Mouse (Mus musculus): ENCODE data around the gene Pdzd2. TPM values are rescaled to one million over a fixed set of nuclear protein-coding genes. Genes with fewer than 3 reads are reported as not detected.

Gene Pdzd2
- polyA plus RNA-seq, 1 experiment from 2014 or later, result 1.0 TPM

DNA sequence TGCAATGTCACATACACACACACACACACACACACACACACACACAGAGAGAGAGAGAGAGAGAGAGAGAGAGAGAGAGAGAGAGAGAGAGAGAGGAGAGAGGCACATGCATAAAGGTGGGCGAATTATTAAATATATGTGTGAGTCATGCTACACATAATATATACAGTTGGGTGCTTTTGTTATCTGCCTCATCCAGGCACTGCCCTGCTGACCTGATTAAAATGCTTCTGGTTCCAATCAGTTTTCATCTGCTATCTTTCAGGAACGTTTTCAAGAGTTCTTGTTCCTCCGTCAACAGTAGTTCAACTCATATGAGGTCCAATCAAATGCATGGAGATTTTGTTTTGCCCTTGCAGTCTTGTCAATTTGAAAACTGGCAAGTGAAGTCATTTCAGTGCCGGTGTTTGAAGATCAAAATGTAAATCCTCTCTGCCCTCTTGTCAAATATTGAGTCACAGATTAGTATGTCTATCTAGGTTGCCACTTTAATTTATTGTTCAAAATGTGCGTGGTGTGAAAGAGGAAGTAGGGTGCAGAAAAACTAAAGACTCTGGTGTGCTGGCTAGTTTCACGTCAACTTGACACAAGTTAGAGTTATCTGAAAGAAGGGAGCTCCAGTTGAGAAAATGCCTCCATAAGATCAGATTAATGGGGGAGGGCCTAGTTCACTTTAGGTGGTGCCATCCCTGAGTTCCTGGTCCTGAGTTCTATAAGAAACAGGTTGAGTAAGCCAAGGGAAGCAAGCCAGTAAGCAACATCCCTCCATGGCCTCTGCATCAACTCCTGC, 2.6 kb upstream of the Pdzd2 start:
- H3K27ac ChIP-seq (ENCODE audit: low read length), result no peak overlapping the region
- H3K36me3 ChIP-seq (ENCODE audit: control insufficient read depth, insufficient read depth), result no peaks in the 10 kb centered on the region
- no peaks in the 10 kb centered on the region for H3K9me3 ChIP-seq (replicated peaks; ENCODE audit: control insufficient read depth, low read length)
- peaks cover 38% of the 10 kb centered on the region for H3K27me3 ChIP-seq (ENCODE audit: control insufficient read depth, insufficient read depth, low read depth, low read length)
- peaks cover 2% of the 10 kb centered on the region; the same call in 1 of the 2 replicates for H3K4me1 ChIP-seq (ENCODE audit: control insufficient read depth, low read depth, low read length)
- no peak overlapping the region for H3K4me3 ChIP-seq (ENCODE audit: low read depth, low read length)
- no peak for ATAC-seq (ENCODE audit: low read depth)
- no peak overlapping the region for H3K9ac ChIP-seq (ENCODE audit: low read depth, low read length)
- WGBS (ENCODE audit: insufficient replicate concordance), result 32% methylated on average over 6 of the region's 6 CpGs
- H3K4me2 ChIP-seq (ENCODE audit: low read depth, low read length), result no peak overlapping the region

- H3K4me2 ChIP-seq (ENCODE audit: low read depth, low read length), result no peak overlapping the region
- no peak for ATAC-seq (ENCODE audit: low read depth)
- H3K27ac ChIP-seq (ENCODE audit: low read length), result no peak overlapping the region
- H3K36me3 ChIP-seq (ENCODE audit: control insufficient read depth, insufficient read depth), result no peaks in the 10 kb centered on the region
- H3K27me3 ChIP-seq (ENCODE audit: control insufficient read depth, insufficient read depth, low read depth, low read length), result peaks cover 39% of the 10 kb centered on the region
- 30% methylated on average over 10 of the region's 10 CpGs for WGBS (ENCODE audit: insufficient replicate concordance)
- no peak overlapping the region for H3K4me3 ChIP-seq (ENCODE audit: low read depth, low read length)
- H3K9ac ChIP-seq (ENCODE audit: low read depth, low read length), result no peak overlapping the region
- H3K9me3 ChIP-seq (replicated peaks; ENCODE audit: control insufficient read depth, low read length), result no peaks in the 10 kb centered on the region
- peaks cover 2% of the 10 kb centered on the region; the same call in 1 of the 2 replicates for H3K4me1 ChIP-seq (ENCODE audit: control insufficient read depth, low read depth, low read length)
Observed at GRCm38 (mm10) chr15:12738301-12739093, 1.2 kb downstream of the Pdzd2 start.

- no peak overlapping the region for H3K9ac ChIP-seq (ENCODE audit: low read depth, low read length)
- H3K4me3 ChIP-seq (ENCODE audit: low read depth, low read length), result no peak overlapping the region
- ATAC-seq (ENCODE audit: low read depth), result no peak
- WGBS (ENCODE audit: insufficient replicate concordance), result 41% methylated on average over 2 of the region's 2 CpGs
- H3K4me2 ChIP-seq (ENCODE audit: low read depth, low read length), result no peak overlapping the region
- H3K4me1 ChIP-seq (ENCODE audit: control insufficient read depth, low read depth, low read length), result peaks cover 2% of the 10 kb centered on the region; the same call in 1 of the 2 replicates
- H3K36me3 ChIP-seq (ENCODE audit: control insufficient read depth, insufficient read depth), result no peaks in the 10 kb centered on the region
- no peak overlapping the region for H3K27ac ChIP-seq (ENCODE audit: low read length)
- H3K9me3 ChIP-seq (replicated peaks; ENCODE audit: control insufficient read depth, low read length), result no peaks in the 10 kb centered on the region
- H3K27me3 ChIP-seq (ENCODE audit: control insufficient read depth, insufficient read depth, low read depth, low read length), result peaks cover 29% of the 10 kb centered on the region
Observed at GRCm38 (mm10) chr15:12735208-12735607, 4.5 kb downstream of the Pdzd2 start.

DNA sequence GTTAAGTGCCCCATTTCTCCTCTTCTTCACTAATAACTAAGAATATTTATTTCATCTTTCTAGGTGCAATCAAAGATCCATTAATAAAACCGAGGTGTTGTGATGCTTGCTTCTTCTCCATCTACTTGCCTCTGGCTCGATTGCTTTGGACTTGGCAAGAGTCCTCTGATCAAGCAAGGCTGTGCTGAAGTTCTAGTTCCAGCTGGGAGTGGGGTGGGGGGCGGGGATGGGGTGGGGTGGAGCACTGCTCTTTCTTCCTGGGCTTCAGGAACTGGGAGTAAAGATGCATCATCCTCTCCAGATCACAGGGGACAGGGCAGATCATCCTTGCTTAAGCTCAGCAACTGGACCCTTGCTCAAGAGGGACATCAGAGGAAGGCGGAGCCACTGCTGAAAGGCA, 5.5 kb downstream of the Pdzd2 start:
- Histone ChIP-seq H3K9ac (ENCODE audit: low read depth, low read length) (no peak overlapping the region), H3K4me1 (ENCODE audit: control insufficient read depth, low read depth, low read length) (no peaks in the 10 kb centered on the region; the same call in 1 of the 2 replicates), H3K27me3 (ENCODE audit: control insufficient read depth, insufficient read depth, low read depth, low read length) (peaks cover 20% of the 10 kb centered on the region), H3K9me3 (replicated peaks; ENCODE audit: control insufficient read depth, low read length) (no peaks in the 10 kb centered on the region), H3K4me2 (ENCODE audit: low read depth, low read length) (no peak overlapping the region), H3K27ac (ENCODE audit: low read length) (no peak overlapping the region), H3K36me3 (ENCODE audit: control insufficient read depth, insufficient read depth) (no peaks in the 10 kb centered on the region), H3K4me3 (ENCODE audit: low read depth, low read length) (no peak overlapping the region)
- no peak for ATAC-seq (ENCODE audit: low read depth)
- WGBS (ENCODE audit: insufficient replicate concordance), result 47% methylated on average over 4 of the region's 4 CpGs

DNA sequence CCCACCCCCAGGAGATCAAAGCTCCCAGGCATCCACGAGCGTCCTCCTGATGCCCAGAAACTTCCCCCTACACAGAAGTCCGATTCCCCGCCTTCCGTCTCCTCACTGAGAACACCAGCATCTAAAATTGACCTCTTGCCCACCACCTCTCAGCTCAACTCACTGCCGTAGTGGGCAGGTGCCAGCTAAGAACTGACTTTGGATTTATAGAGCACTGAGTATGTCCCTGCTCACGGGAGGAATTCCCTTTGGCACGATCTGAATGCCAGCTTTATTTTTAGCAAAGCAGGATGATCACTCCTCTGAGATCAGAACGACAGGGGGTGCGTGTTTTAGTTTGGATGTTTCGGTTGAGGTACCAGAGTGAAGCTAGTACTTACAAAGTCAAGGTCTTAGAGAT, 7.1 kb downstream of the Pdzd2 start:
- Histone ChIP-seq H3K9me3 (replicated peaks; ENCODE audit: control insufficient read depth, low read length) (no peaks in the 10 kb centered on the region), H3K27ac (ENCODE audit: low read length) (no peak overlapping the region), H3K9ac (ENCODE audit: low read depth, low read length) (no peak overlapping the region), H3K36me3 (ENCODE audit: control insufficient read depth, insufficient read depth) (no peaks in the 10 kb centered on the region), H3K4me1 (ENCODE audit: control insufficient read depth, low read depth, low read length) (no peaks in the 10 kb centered on the region), H3K4me3 (ENCODE audit: low read depth, low read length) (no peak overlapping the region), H3K27me3 (ENCODE audit: control insufficient read depth, insufficient read depth, low read depth, low read length) (peaks cover 3% of the 10 kb centered on the region; the same call in 1 of the 2 replicates), H3K4me2 (ENCODE audit: low read depth, low read length) (no peak overlapping the region)
- 64% methylated on average over 11 of the region's 11 CpGs for WGBS (ENCODE audit: insufficient replicate concordance)
- ATAC-seq (ENCODE audit: low read depth), result no peak

DNA sequence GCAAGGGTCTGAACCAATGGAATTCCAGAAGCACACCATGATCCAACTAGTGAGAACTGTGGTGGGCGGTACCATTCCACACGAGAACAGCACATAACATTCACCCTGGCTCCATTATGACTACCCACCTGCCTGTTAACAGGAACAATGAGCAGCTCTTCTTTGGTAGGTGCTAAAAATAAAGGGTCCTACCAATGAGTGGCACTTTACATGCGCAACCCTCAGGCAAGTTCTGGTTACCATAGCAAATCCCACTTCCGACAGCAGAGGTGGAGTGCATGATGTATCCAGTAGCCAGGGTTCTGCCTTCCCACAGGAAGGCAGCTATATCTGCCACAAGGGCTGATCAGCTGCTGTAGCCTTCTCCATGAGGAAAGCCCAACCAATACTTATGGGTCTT, 11.3 kb downstream of the Pdzd2 start:
- Histone ChIP-seq H3K9ac (ENCODE audit: low read depth, low read length) (no peak overlapping the region), H3K4me3 (ENCODE audit: low read depth, low read length) (no peak overlapping the region), H3K4me2 (ENCODE audit: low read depth, low read length) (no peak overlapping the region), H3K27me3 (ENCODE audit: control insufficient read depth, insufficient read depth, low read depth, low read length) (no peaks in the 10 kb centered on the region), H3K36me3 (ENCODE audit: control insufficient read depth, insufficient read depth) (no peaks in the 10 kb centered on the region), H3K4me1 (ENCODE audit: control insufficient read depth, low read depth, low read length) (no peaks in the 10 kb centered on the region), H3K9me3 (replicated peaks; ENCODE audit: control insufficient read depth, low read length) (no peaks in the 10 kb centered on the region), H3K27ac (ENCODE audit: low read length) (no peak overlapping the region)
- WGBS (ENCODE audit: insufficient replicate concordance), result 77% methylated on average over 4 of the region's 4 CpGs
- ATAC-seq (ENCODE audit: low read depth), result no peak

DNA sequence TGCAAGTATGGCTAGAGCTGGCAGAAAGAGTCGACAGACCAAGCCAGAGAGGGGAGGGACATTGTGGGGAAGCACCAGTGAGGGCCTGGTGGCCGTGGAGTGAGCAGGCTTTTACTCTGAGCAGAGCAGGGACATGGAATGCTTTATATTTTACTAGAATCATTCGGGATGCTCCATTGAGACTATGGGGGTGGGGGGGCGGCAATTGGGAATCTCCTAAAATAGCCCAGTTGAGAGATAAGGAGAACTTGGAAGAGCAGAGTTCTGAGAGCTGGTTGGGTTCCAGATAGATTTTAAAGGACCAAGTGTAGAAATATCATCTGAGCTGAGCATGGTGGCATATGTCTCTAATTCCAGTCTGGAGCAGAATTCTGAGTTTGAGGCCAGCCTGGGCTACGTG, 14.5 kb downstream of the Pdzd2 start:
- H3K27ac ChIP-seq (ENCODE audit: low read length), result no peak overlapping the region
- no peaks in the 10 kb centered on the region for H3K27me3 ChIP-seq (ENCODE audit: control insufficient read depth, insufficient read depth, low read depth, low read length)
- H3K9ac ChIP-seq (ENCODE audit: low read depth, low read length), result no peak overlapping the region
- no peaks in the 10 kb centered on the region for H3K36me3 ChIP-seq (ENCODE audit: control insufficient read depth, insufficient read depth)
- no peaks in the 10 kb centered on the region for H3K9me3 ChIP-seq (replicated peaks; ENCODE audit: control insufficient read depth, low read length)
- H3K4me1 ChIP-seq (ENCODE audit: control insufficient read depth, low read depth, low read length), result no peaks in the 10 kb centered on the region
- H3K4me3 ChIP-seq (ENCODE audit: low read depth, low read length), result no peak overlapping the region
- ATAC-seq (ENCODE audit: low read depth), result no peak
- 49% methylated on average over 5 of the region's 5 CpGs for WGBS (ENCODE audit: insufficient replicate concordance)
- H3K4me2 ChIP-seq (ENCODE audit: low read depth, low read length), result no peak overlapping the region

- Histone ChIP-seq H3K27me3 (ENCODE audit: control insufficient read depth, insufficient read depth, low read depth, low read length) (no peaks in the 10 kb centered on the region), H3K4me2 (ENCODE audit: low read depth, low read length) (no peak overlapping the region), H3K4me1 (ENCODE audit: control insufficient read depth, low read depth, low read length) (no peaks in the 10 kb centered on the region), H3K36me3 (ENCODE audit: control insufficient read depth, insufficient read depth) (no peaks in the 10 kb centered on the region), H3K4me3 (ENCODE audit: low read depth, low read length) (no peak overlapping the region), H3K9ac (ENCODE audit: low read depth, low read length) (no peak overlapping the region), H3K27ac (ENCODE audit: low read length) (no peak overlapping the region), H3K9me3 (replicated peaks; ENCODE audit: control insufficient read depth, low read length) (no peaks in the 10 kb centered on the region)
- WGBS (ENCODE audit: insufficient replicate concordance), result 48% methylated on average over 6 of the region's 6 CpGs
- no peak for ATAC-seq (ENCODE audit: low read depth)
Observed at GRCm38 (mm10) chr15:12721684-12722500, 17.8 kb downstream of the Pdzd2 start.
